Mouse (Mus musculus): ENCODE measurements around the gene Pou2af1.

The Pou2af1 gene

DNA sequence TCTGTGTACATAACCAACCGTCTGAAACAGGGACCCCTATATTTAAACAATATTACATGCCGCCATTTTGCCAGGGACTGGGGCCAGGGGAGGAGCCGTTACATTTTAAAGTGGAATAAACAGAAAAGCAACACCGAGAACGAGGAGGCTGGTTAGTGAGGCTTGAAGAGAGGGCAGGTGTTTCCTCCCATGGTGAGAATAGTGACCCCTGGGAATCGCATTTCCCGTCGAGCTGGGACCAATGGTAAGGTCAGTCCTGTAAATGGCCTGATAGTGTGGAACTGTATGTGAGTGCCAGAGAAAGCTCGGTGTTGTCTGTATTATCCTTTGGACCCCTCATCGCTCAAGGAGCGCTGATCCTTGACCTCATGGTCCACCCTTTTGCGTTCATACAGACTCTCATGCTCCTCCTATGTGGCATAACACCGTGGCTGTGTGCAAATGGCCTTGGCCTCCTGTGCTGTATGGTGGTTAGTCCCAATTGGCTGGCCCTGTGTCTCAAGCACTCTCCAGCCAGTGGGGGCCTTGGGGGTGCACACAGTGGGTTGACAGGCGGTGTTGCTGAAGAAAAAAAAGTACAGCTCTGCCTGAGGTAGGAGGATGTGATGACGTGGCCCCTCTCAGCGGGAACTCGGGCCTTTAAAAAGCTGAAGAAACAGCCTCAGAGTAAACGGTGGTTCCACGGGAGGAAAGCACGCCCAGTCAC lies at the start of gene Pou2af1:
TSS of gene Pou2af1 (plus strand) at position 686 of the 706 bp plus-strand sequence.
- DNase-seq: no peak

DNA sequence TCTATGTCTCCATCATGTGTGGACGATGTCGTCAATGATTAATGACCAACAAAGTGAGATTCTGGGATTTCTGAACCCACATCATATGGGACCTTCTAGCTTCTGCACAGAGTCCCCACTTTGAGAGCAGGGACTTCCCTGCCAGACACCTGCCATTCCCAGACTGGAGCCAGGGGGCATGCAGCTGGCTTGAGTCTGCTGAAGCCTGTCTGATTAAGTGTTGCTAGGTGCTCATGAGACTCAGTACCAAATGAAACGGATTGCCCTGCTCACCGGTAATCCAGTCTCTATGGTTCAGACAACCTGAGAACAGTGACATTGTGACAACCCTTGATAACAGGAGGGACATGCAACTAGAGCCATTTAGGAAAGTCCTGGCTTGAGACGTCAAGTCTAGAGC lies 49.5 kb upstream of the Pou2af1 start:
- DNase-seq: no peak

DNA sequence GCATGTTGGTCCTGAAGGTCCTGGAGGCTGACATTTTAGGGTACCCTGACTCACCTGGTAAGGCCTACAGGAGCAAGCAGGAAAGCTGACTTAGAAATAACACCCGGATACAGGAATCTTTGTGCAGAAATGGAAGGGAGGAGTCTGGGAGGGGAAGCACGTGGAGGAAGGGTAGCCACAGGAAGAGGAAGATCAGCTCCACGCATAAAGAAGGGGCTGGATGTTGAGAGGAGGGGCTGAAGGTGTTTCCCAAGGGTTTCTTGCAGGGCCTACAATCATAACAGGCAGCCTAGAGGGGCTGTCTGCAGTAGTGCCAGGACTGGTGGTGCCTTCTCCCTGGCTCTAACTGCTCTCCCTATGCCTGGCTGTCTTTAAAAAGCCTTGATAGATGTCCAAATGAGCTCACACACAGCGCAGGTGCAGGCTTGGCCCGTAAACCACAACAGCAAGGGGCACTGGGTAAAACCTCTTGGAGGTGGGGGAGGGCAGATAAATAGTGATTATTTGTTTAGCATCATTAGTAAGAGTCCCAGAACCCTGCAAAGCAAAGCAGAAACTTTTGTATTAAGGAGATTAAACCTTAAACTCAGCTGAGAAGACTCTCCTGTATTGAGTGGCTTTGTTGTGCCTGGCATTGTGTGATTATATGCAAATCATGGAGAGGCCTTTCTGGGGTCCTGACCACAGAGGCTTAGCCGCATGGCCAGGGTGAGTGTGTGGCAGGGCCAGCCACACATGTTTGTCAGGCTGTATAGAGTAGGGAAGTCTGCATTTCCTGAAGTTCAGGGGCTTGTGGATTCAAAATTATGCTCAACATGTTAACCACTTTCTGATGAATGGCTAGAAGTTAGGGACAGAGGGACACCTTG lies 48.0 kb upstream of the Pou2af1 start, which contains the start of gene Gm32742:
TSS of gene Gm32742 (minus strand) at position 206 of the 869 bp plus-strand sequence.
- peak; percentile 27 to 38 for DNase-seq

DNA sequence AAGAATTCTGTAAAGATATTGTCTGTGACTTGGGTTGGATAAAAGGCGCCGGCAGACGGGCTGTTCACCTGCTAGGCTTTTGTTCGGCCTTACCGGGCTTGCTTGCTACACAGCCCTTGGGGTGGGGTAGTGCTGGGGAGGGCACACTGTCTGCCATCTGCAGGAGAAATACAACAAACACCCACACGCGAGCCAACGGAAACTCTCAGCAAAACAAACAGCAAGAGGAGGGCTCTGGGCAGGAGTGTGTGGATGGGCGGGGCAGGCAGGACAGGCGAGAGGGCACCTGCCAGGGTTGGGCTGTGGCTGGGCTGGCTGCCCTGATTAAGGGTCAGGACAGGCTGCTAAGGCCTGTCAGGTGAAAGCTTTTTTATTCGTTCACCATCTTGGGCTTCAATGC lies 45.6 kb upstream of the Pou2af1 start:
- DNase-seq: peak; percentile 33 to 47

DNA sequence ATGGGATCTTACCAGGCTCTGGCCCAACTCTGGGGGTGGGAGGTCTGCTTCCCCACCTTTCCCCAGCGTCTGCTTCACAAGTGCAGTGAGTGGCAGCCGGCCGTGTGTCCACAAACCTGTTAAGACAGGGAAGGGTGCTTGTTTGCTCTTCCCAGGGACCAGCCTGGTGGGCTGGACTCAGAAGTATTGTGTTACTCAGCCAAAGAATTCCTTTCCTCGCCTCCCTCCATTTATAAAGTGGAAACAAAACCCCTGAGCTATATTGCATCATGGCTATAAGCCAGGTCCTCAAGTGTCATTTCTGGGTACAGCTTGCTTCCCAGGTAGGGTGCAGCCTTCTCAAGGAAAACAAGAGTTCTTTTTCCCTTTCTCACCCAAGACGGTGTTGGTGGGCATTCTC lies 44.8 kb upstream of the Pou2af1 start:
- no peak for DNase-seq

DNA sequence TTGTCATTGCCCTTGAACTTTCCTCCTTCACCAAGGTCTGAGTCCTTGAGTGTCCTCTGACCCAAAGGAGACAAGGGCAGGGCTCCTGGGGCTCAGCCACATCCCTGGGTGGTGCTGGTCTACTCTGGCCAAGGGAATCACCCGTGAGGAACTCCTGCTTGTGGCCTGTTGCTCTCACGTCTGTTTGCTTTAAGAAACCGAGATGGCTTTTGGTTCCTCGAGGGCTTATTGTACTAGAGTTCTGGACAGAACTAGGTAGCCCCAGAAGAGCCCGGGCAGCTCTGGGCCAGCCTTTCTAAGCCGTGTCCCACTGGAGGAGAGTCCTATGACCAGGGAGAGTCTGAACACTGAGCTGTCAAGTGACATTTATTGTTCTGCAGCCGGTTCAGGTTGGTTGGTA lies 44.4 kb upstream of the Pou2af1 start:
- no peak for DNase-seq

DNA sequence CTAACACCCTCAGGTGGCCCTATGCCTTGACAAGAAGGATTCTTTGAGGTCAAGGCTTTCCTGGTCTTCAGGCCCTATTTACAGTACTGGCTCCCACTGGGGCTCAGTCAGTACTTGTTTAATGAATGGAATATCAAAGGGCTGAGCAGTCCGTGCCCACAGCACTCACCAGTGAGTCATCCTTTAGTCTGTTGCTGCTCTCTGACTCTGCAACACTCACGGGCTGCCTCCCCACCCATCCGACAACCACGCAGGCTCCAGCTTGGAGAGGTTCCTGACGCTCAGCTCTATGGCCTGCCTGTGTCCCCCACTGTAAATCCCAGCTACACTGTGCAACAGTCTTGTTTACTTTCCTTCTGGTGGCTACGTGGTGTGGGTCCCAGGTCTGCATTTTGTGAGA lies 43.2 kb upstream of the Pou2af1 start:
- no peak for DNase-seq

DNA sequence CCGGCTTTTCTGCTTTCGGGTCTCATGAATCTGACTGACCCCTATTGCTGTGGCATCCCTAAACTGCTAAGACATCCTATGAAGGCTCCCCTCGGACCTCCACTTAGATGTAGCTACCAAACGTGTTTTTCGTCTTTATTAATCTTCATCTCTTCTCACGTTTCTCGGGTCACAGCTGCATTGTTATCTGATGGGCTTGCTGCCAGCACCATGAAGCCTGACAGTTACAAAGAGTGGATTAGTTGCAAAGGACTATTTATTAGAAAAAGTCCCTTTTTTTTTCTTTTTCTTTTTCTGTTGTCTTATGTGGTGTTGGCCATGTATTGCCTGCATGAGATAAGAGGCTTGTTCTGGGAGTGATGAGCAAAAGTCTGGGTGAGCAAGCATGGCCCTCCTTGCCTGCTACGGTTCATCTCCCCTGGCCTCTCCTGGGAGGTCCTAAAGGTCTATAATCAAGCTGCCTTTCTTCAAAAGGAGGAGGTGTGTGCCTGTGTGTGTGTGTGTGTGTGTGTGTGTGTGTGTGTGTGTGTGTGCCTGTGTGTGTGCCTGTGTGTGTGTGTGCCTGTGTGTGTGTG lies 38.5 kb upstream of the Pou2af1 start:
- DNase-seq: no peak

DNA sequence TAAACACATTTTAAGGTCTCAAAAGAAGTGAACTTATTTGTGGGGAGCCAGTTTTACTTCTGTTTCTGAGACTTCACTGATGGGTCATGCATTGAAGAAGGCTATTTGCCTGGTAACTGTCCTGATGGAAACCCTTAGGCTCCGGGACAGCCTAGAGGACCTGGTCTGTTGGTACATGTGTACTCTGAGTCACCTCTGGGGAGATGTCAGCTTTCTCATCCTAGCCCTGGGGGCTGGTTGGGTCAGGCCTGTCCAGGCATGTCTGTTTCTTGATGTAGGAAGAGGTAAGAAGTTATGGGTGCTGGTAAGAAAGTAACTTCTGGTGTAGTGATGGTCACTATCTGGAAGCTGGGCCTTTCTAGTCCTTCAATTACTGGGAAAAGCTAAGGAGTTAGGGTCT lies 37.8 kb upstream of the Pou2af1 start:
- DNase-seq: no peak

DNA sequence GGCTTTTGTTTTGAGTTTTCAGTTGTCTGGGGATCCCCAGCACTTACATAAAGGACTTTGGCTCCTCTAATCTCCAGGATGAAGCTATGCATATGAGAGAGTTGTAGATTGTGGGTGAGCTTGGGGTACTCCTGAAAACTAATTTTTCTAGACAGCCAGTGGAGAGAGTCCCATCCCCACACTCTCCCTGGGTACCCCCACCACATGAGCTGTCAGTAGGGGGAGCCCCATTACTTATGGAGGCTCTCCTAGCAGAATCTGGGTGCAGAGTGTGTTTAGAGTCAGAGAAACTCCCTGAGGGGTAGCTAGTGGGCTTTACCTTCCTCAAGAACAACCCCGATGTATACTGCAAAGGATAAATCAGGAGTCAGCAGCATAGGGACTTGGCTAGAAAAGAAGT lies 35.2 kb upstream of the Pou2af1 start:
- DNase-seq: no peak

DNA sequence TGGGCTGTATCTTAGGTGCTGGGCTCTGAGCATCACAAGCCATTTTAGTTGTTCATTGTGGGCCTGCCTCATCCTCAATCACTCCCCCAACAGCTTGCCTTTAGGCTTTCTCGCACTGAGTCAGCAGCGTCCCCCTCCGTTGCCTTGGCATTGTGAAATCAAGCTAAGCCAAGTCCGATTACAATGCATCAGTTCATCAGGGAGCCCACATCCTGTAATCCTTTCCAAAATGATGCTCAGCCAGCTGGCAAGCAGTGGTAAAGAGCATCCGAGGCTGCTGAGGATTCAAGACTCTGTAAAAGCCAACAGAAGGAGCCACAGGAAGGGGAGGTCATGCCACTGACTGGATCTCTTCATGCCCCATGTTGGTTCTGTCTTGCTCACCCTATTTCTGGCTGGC lies 32.9 kb upstream of the Pou2af1 start:
- peak; percentile 85 to 92 for DNase-seq

DNA sequence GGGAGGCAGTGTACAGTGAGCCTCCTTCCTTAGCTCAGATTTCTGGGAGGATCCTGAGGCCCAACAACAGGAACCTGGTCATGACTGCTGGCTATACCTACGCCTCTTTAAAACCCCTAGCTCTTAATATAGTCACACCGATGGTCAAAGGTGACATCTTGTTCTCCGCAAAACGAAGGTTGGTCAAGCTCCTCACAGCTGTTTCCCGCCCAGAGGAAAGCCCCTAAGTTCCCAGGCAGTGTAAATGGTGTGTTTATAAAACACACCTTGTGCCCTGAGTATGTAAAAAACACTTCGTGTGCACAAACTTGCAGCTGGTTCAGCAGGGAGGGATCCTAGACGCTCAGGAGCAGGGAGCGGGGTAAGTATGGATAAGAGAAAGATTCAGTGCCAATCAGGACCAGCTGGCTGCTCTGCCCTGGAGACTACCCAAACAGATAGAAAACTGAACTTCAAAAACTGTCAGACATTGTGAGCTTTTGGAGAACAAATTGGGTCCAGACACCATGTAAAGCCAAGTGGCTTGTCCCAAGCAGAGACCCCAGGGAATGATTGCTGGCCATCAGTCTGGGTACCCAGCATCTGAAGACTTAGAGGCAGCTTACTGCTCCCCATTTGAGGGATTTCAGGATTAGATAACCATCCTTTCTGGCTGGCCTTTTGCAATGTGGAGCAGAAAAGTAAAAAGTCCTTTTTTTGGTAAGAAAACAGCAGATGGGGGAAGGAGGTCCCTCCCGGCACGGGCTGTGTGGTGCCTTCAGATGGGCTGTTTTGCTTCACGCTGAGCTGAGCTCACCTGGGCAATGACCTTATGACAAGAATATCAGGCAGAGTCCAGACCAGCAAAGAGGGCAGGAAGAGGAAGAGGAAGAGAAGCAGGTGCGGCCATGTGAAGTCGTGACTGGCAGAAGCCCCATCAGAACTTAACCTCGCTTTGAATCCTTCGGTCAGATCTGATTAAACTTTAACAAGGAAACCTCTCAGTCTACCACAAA lies 30.5 kb upstream of the Pou2af1 start:
- DNase-seq: peak; percentile 13 to 18

DNA sequence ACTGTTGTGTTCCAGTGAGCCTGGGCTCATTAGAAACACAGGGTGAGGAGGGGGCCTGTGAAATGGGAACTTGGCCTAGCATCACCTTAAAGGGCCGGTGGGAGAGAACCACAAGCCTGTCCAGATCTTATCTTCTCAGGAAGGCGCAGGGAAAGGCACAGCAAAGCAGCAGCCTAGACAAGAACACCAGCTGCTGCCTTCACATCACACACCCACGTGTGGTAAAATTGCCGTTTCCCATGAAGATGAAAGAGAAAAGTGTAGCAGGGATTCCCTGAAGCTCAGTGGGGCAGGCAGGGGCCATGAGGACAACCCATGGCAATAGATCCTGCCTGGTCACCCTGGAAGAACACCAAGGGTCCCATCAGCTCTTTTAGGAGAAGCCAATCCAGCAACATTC lies 28.1 kb upstream of the Pou2af1 start:
- no peak for DNase-seq

DNA sequence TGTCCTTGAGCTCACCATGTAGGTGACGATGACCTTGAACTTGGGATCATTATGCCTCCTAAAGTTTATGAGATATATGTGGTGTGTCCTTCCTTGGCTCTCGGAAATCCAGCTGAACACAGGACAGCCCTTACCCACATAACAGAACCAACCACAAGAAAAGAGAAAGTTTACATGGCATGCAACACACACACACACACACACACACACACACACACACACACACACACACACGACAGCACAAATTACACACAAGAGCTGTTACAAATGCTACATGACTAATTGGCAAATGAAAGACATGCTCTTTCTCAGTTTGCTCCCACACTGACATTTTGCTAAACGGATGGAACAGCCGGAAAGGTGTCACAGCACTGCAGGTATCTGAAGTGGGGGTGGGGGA lies 27.6 kb upstream of the Pou2af1 start:
- no peak for DNase-seq

DNA sequence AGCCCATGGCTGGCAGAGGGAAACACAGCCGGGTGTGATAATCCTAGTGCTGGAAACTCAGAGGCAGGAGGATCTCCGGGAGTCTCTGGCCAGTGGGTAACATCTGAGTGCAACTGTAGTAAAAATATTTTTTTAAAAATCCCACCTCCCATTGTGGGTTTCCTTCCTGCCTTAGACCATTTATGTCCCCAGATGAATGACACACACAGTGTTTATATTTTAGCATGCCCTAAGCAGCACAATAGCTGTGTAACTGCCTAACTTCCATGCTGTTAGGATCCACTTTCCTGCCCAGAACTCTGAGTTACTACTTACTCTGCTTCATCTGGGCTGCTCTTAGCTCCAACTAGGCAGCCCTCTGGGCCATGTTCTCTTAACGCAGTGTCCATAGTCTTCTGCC lies 22.9 kb upstream of the Pou2af1 start:
- DNase-seq: no peak

DNA sequence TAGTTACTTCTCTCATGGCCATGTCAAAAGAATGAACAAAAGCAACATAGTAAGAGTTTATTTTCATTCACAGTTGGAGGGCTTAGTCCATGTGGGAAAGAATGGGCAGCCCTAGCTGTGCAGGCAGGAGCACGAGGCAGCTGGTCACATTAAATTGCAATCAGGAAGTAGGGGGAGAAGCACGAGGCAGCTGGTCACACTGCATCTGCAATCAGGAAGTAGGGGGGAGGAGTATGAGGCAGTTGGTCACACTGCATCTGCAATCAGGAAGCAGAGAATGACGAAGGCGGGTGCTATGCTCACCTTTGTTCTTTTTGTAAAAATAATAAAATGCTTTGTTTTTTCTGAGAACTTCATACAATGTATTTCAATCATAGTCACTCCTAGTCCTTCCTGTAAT lies 18.7 kb upstream of the Pou2af1 start:
- DNase-seq: no peak

DNA sequence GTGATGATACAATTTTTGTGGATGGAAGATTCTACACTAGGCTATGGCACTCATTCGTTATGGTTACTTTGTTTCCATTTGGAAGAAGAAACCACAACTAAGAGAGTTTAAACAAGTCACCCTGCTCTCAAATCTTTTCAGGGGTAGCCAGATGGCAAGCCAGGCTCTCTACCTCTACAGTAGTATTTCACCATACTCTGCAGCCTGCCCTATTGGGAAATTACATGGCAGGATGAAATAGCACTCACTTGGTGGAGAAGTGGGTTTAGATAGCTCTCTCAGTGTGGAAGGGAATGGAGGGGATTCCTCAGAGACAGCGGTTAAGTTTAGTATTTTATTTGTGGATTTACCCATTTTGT lies 4.6 kb upstream of the Pou2af1 start:
- no peak for DNase-seq

DNA sequence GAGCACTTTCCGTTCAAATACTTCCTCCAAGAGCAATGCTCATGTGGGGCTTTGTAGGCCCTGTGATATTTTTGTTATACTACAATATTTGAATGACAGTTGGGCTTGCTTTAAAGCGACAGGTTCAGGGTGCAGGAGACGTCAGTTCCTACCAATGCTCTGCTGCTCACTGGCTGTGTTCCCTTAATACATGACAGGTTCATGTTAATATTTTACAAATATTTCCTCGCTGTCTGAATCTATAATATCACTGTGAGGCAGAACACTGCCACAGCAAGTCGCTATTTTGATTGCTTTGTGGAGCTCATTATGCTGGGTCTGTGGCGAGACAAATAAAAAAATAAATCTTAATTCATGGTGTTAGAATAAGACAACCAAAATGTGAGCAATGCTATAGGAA lies 2.3 kb upstream of the Pou2af1 start:
- no peak for DNase-seq

DNA sequence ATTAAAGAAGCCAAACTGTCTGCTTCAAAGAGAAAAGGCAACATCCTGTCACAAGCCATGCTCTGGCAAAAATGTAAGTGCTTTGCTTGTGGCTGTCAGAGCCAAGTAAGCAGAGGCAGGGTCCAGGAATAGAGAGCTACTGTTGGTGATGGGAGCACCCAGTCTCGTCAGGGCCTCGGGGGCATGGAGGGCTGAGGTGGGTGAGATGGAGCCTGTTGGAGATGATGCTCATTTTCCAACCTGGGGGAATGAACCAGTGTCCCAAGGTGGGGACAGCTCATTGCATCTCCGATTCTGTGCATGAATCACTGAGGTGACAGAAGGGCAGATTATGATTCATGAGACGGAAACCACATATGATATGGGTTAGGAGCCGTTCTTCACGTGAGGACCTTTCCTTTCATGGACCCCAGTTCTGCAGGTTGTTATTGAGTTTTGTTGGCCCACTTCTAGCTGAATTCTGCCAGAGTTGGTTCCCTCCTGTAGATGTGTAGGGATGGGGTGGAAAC lies 275 bp downstream of the Pou2af1 start:
- DNase-seq: no peak

DNA sequence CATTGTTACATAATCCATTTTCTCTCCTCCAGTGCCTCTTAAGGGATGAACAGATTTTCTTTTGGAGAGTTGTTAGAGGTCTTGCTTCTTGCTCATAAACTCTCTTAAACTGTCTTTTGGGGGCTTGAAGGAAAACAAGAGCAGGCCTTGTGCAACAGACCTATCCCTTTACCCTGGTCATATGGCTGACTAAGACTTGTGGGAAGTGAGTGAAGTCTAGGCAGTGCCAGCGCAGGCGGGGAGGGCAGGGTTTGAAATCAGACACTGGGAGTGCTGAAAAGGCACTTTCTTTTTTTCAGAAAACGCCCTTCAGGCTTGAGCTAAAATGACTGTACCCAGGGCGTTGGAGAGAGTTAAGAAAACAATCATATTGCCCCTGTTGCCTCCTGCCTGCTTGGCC lies 1.8 kb downstream of the Pou2af1 start:
- no peak for DNase-seq

DNA sequence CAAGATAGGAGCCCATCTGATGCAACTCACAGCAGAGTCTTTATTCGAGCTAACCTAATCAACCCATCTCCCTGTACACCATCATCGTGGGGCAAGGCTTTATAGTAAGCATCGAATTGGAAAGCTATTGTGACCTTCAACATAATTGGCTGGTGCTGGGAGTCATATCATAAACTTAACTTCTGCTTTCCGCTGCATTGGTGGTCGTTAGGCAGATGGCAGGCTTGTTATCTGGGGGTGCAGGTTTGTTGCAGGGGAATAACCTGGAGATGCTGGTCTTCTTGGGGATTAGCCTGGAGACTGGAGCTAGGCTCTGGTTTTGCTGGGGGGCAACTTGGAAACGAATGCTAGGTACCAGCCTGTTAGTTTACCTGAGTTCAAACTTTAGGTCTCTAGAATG lies 2.4 kb downstream of the Pou2af1 start:
- no peak for DNase-seq

DNA sequence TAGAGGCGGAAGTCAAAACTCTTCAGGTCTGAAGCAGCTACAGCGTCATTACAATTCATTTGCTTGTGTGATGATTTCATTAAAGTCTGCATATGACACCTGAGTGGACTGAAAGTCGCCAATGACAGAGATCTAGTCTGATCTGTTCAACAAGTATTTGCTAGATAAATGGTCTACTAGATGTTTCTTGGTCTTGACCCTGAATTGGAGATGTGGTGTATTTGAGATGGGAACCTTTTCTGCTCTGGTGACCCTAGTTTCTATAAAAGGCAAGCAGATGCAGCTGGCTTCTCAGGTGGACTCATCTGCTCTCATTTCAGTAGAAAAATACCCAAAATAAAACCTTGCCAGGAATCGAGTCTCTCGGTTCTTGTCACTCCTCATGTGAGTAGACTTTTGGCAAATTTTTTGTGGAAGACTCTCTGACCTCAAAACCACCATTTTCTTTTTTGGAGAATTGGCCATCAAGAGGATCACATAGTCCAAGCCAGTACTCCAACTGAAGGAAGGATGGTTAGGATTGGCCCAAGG lies 12.2 kb downstream of the Pou2af1 start:
- DNase-seq: no peak

Data from cerebellum, postnatal 25 days (tissue).